Mouse (Mus musculus) urinary bladder, postnatal 36 days (tissue): ENCODE measurements around the gene Hgd.
"Not testable (repeated sequence)": the region's sequence is repeated elsewhere in the genome, so short reads cannot be mapped to it uniquely, and the experiment has no call there.

ENCODE experiments used
- DNase-seq, 2 experiments: peaks; one replicate each; pipeline ENCODE4 v3.0.0; 2022; ENCODE audit warnings: low spot score in 2 of 2, mixed read lengths in 1 of 2

Hgd gene

DNA sequence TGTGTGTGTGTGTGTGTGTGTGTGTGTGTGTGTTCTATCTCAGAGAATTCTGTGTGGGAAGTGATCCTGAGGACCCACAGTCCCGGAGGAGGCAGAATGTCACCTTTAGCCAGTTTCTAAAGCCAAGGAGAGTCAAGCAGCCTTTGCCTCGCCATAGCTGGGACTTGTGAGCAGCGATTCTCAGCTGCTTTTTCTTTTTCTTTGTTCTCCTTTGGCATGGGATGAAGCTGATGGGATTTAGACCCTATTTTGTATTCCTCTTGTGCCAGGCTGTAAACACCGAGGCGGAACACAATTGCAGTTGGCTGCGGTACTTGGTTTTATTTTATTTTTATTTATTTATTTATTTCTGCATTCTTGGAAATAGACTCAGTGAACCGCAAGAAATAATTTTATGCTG lies 49.1 kb downstream of the Hgd start:
- DNase-seq: no peak

DNA sequence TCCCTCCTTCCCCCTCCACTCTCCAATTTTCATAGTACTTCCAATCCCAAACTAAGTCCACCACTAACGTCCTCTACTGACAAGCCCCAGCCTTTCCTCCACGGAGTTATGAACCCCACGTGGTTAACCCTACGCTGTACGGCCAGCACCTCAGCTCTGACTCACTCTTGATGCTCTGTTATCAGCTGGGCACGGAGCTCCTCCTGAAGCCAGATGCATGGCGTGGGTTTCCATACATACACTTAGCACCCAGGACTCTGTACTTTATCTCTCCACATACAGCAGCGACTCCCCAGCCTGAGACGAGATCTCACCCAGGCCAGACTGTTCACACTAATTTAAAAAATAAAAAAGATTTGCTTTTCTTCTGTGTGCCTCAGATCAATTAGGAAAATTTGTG lies 54.6 kb downstream of the Hgd start:
- no peak for DNase-seq

DNA sequence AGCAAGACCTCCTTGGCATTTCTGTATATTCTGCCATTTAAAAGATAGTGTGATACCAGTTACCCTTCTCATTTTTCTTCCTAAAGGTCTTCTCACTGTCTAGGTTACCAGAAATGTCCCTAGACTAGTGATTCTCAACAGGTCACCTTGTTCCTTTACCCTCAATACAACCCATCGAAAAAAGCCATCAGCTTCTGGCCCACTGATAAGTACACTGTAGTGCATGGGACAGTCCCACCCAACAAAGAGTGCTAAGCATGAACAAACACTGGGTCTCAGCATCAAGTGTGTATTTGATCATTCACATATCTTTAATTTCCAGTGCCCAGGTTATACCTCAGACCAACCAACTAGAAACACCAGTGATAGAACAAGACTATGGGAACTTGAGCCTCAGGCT lies 55.1 kb downstream of the Hgd start:
- no peak for DNase-seq

DNA sequence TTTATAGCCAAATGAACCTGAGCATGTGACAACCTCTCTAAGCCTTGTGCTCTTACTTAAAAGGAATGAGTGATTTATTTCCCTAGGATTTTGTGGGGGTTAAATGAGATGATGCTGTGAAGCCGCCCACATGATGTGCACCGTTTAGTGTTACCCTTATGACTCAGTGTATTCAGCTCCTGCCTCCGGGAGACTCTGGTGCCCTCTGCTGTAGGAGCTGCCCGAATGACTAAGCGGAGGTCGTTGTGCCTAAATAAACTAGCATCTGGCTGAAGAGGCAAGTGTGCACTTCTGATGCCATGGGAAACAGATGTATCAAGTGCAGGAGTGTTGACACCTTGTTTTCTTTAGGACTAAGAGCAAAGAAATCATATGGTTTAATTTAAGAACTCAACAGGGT lies 56.2 kb downstream of the Hgd start:
- DNase-seq: peak in 1 of 2 experiments; percentile 16

DNA sequence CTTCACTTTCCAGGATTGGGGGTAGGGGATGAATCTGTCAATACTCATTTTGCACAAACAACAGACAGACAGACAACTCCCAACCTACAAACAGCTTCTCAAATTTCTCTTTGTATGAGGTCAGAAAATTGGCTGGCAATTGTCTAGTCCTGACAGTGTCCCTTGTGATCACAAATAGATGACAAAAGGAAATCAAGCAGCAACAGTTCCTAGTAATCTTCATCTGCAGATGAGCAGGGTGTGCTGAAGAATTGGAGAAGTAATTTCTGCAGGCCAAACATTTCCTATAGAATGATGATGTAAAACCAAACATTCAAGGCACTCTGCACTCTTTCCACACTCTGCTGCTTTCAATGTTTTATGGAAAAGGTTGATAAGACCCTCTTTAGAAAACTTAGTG lies 57.8 kb downstream of the Hgd start:
- no peak for DNase-seq

DNA sequence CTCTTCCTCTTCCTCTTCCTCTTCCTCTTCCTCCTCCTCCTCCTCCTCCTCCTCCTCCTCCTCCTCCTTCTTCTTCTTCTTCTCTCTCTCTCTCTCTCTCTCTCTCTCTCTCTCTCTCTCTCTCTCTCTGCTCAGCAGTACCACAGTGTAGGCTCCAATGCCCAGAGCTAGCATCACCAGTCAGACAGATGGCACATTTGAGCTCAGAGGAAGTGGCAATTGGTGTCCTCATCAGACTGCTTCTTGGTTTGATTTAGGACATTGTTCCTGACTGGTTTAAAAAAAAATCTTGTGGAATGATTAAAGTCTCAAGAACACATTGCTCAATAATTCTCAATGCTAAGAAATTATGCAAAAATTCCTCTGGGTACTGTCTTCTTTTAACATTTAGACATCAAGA lies 60.6 kb downstream of the Hgd start:
- DNase-seq: not testable (repeated sequence)

DNA sequence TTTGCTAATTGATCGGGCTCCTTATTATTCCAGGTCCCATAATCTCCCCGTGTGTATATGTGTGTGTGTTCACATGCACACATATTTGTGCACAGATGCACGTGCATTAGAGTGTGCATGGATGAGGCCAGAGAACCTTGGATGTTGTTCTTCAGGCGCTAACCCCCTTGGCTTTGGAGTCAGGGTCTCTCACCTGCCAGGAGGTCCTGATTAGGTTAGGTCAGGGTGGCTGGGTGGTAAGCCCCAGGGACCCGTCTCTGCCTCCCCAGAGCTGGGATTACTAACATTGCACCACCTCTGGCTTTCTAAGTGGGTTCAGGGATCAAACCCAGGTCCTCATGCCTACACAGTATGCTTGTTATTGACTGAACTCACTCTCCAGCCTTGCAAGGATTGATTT lies 64.5 kb downstream of the Hgd start:
- no peak for DNase-seq

DNA sequence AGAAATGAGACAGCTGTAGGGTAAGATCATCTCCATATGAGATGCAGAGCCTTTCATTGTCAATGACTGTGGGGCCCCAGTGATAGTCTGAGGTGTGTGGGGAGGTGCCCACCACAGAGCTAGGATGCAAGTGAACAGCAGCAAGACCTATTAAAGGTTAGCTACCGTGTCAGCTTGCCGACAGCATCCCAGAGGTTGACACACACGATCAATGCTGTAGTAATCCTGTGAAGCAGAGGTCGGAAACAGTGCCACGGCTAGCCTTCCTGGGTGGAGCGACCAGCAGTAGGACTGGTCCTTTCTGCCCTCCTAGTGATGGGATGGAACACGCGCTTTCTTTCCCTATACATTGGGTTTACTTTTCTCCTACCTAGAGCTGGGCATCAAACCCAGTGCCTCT lies 65.3 kb downstream of the Hgd start:
- no peak for DNase-seq

DNA sequence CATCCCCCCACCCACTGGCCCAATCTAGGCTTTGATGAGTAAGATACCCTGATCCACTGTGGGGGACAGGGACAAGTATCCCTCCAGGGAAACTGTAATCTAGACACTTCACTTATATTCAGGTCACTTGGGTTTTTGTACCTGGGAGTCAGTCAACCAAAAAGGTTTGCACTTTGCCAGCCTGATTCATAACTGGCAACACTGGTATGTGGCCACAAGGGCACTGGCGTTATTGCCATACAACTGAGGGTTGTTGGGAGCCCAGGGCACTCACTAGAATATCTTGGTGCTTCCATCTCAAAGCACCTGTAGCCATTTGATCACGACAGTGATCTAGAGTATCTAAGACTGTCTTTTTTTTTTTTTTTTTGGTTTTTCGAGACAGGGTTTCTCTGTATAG lies 65.8 kb downstream of the Hgd start:
- no peak for DNase-seq

DNA sequence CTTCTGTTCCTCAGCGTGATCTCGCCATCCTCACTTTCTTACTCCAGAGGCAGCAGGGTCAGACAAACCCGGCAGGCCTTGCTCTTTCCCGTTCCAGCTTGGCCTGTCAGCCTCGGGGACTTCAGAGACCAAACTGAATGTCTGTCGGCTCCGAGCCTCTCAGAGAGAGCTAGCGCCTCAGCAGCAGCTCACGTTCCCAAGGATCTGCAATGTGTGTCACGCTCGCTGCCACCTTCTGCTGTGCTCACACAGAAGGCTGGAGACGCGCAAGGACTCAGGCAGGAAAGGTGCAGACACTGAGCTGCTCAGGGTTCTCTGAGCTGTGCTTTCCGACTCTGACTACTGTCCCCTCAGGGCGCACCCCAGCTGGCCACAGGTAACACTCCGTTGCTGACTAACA lies 67.1 kb downstream of the Hgd start:
- no peak for DNase-seq

DNA sequence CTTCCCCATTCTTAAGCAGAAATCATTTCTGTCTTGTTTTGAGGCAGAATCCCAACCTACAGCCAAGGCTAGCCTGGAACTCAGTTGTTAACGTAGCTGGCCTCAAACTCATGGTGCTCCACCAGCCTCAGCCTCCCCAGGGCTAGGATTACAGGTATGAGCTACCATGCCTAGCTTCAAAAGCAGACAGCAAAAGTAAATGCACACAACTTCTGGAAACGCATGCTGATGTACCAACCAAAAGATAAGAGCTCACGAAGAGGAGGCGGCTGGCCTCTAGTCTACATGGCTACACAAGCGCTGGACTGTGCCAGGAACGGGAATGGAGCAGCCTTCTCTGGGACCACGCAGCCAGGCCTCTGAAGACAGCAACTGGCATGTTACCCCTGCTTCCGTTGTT lies 68.0 kb downstream of the Hgd start:
- no peak for DNase-seq

DNA sequence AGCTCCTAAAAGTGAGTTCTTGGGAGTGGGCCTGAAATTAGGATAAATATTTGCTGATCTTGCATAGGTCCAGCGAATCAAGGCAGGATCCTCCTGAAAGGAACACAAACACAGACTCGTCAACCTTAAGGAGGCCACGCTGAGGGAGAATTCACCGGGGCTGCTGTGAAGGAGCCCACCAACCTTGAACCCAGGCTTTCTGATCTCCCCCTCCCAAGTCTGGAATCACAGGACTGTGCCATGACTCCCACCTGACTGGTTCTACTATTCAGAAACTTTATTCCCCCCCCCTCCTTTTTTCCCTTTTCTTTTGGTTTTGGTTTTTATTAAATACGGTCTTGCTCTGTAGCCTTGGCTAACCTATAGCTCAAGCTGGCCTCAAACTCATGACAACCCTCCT lies 69.1 kb downstream of the Hgd start:
- no peak for DNase-seq

DNA sequence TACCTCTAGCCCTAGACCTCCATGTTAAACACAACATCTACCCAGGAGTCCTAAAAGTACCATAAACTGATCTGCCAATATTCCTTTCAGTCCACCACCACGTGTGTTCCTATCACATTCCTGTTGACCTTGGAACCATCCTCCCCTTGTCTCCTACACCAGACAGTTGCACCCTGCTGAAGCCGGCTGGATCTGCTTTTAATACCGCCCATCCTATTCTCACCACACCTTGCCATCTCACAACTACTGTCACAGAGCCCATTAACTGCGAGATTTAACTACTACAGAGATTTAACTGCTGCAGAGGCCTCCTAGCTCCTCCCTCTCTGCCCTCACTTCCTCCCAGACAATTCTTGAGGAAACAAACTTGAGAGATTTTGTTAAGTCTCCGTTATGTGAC lies 71.5 kb downstream of the Hgd start:
- no peak for DNase-seq

DNA sequence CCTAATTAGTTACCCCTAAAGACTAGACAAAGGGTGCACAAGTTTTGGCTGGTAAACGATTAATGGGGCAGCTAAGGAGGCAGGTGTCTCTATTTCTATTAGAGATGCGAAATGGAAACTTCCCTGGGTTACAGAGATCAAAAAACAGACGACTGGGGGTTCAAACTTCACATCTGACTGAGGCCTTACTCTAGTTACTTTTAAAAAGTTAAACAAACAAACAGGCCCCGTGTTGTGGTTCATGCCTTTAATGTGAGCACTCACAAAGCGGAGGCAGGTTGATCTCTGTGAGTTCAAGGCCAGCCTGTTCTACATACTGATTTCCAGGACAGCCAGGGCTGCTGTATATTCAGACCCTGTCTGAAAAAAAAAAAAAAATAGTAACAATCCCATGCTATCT lies 72.7 kb downstream of the Hgd start:
- DNase-seq: no peak

DNA sequence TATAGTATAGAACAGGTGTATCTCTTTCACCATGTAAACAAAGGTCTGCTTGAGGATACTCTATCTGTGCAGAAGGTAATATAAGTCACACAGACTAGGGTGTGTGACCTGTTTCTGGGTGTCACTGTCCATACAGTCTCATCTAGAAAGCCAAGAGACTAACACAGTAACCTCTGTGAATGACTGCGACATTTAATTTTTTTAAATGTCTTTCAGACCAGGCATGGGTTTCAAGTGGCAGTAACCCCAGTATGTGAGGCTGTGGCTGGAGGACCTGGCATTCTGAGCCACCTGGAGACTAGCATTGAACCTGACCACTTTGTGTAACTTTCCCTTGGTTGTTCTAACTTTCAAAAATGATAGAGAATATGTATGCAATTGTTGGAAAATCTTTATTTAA lies 73.1 kb downstream of the Hgd start:
- DNase-seq: no peak

DNA sequence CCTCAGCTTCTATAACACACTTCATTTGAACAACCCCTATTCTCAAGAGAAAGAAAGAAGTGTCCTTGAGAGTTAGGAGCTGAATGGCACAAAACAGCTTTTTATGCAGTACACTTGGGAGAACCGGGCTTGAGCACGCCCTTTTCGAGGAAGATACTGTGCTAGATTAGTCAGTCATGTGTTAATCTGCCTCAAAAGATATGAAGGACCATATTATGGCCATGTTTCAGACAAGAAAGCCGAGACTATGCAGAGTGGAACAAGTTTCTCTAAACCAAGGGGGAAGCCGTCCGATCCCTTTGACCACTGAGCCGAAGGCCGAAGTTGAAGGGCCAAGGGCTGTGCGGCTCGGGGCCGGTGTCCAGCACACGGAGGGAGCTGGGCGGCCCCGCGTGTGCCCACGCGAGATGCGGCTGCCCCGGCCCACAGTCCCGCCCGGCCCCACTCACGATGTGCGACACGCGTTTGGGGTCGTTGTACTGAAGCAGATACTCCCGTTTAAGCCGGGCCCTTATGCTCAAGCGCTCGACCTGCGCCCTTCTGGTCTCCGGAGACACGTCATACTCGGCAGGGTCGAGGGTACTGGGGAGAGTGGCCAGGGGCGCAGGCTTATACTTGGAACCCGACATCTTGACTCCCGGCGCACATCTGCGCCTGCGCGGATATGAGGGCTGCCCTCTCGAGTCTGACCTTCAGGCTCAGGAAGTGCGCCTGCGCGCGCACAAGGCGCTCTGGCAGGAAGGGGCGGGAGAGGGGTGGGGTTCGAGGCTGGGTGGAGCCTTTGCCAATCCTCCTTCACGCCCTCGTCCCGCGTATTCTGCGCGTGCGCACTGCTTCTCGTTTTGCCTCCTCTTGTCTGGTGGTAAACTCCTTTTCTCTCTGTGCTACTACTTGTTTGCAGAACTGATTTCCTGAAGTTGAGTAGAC lies 74.0 kb downstream of the Hgd start, which contains the start of gene Ndufb4:
TSS of gene Ndufb4 (minus strand) at position 723 of the 927 bp plus-strand sequence.
- peak; percentile 86 to 95 for DNase-seq

DNA sequence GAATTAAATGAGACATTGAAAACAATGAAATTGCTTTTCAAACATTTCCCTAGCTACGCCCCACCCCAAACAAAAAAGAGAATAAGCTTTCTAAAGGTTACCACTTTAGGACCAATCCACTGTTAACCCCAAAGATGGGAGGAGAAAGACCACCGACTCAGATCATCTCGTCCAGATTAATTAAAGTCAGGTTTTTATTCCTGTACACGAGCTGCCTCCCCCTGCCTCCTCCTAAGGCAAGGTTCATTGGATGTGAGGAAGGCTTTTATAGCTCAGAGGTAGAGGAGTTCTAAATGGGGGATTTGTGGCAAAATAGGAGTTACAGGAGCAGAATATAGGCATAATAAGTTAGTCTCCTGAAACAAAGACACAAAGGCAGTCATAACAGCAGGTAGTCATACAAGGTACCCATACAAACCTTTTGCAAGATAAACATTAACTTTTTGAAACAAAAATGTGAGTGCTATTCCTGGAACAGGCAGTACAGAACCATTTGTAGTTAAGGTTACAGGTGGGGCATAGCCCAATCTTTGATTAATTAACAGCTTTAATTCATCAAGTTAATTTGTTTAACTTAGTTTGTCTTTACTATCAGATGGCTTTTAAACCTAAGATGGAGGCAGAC lies 75.0 kb downstream of the Hgd start:
- no peak for DNase-seq

DNA sequence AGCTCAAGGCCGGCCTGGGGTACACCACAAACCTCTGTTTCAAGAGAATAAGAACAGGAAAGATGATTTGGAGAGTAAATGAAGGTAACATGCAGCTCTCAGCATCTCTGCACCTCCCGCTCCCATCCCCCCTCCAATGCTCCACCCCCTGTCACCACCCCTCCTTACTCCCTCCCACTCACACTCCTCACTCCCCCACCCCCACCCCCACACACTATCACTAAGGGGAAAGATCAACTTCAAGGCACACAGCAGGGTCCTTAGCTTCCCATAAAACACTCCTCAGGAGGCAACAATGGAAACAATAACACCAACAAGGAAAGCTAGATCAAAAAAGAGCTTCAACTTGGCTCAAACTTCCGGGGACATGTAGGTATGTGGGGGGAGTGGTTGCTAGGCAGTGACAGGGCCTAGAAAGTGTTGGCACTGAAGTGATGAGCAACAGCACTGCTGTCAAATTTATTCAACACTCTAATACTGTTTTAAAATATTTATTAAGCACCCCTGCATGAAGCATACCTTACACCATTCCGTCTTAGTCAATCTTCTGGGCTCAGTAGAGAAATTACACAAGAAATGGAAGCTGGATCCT lies 75.9 kb downstream of the Hgd start:
- DNase-seq: no peak

DNA sequence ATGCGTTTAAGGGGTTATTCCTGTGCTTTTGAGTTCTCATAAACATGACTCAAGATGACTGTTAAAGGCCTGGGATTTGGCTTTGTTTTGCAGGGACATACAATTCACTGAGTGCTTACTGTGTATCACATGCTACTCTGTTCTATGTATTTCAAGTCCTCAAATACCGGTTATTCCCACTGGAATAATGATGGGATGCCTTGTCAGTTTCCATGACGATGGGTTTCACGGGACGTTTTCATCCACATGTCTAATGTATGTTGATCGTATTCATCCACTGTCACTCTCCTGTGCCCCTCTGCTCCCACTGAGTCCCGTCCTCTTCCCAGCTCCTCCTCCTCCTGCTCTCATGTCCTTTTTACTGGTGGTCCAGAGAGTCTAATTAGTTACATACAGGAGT lies 76.8 kb downstream of the Hgd start:
- DNase-seq: no peak

DNA sequence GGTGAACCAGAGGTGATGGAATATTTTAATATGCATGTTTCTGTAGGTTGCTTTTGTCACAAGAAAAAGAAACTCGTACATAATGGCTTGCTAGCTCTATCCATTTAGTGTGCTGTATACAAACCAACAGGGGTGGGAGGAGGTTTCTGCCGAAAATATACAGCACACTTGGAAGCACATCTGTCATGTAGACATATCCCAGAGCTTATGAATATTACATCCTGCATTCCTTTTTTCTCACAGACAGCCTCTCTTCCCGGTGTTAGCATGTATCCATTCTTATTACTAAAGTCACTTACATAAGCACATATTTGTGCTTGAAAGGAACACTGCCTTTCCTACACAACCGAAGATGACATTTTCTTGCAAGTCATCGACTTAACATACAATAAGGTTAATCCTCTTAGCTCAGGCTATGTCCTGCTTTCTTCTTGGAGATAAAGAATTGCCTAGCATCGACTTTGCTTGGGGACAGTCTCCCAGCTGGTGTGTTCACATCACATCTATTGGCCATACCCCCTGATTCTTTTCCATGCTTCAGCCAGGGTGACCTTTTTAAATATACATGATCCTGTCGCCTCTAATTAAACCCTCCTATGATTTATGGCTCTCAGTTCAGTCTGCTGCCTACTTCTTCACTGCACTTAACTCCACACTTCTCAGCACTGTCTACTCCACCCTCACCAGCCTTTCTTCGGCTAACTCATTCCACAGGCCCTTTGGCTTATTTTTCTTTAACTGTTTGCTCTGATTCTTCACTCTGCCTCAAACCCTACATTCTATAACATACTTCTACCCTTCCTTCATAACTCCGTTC lies 83.9 kb downstream of the Hgd start:
- DNase-seq: no peak

DNA sequence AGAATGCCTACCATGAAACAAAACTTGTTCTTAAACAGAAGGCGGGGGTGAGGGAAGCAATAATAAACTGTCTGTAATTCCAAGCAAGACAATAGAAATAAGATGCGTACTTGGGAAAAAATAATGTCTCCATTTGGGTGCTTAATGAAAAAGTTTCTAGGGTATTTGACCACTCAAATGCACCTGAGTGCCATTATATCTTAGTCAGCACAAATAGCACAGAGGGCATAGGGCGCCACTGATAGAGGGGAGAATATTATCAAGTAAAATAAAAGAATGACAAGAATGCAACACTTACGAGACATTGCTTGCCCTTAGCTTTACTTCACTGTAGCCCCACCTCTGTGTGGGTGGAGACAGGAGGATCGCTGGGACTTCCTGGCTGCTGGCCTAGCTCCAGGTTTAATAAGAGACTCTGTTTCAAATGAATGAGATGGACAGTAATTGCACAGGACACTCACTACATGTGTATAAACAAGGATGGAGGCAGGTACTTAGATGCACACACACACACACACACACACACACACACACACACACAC lies 85.5 kb downstream of the Hgd start:
- DNase-seq: no peak
